Mouse (Mus musculus) heart, embryonic 16.5 days (tissue): ENCODE results near the gene Pex26. TPM values are rescaled to one million over a fixed set of nuclear protein-coding genes. Genes with fewer than 3 reads are reported as not detected.
A peak's percentile ranks its signal among the peaks of the same experiment; 100 is the strongest.

ENCODE experiments used
- ATAC-seq: fragments of 200-750 bp; cut with Nextera tagmentation; replicated peaks from 2 replicates; pipeline ENCODE4 v1.8.0; 2017; ENCODE audit warnings: moderate number of reproducible peaks; ENCODE audit not compliant: insufficient read depth, low FRiP score; ENCODE audit errors: extremely low read depth
- H3K27ac ChIP-seq: fragments of 300-500 bp; sonication (generic); 2 replicates; pipeline ENCODE4 v1.5.1; 2014; ENCODE audit warnings: mild to moderate bottlenecking, low read length, control low read depth, moderate library complexity
- H3K27me3 ChIP-seq: fragments of 300-500 bp; sonication (generic); 2 replicates; pipeline ENCODE4 v1.6.1; 2014; ENCODE audit warnings: low read length, mixed read lengths; ENCODE audit not compliant: control insufficient read depth, insufficient read depth
- H3K36me3 ChIP-seq: fragments of 300-500 bp; sonication (generic); 2 replicates; pipeline ENCODE4 v1.6.1; 2014; ENCODE audit not compliant: control insufficient read depth, insufficient read depth
- H3K4me1 ChIP-seq: fragments of 300-500 bp; sonication (generic); 2 replicates; pipeline ENCODE4 v1.6.1; 2014; ENCODE audit warnings: low read length, mixed read lengths; ENCODE audit not compliant: control insufficient read depth, insufficient read depth
- H3K4me2 ChIP-seq: fragments of 300-500 bp; sonication (generic); 2 replicates; pipeline ENCODE4 v1.6.1; 2014; ENCODE audit warnings: low read depth, mild to moderate bottlenecking, control low read depth, low read length
- H3K4me3 ChIP-seq: fragments of 300-500 bp; sonication (generic); 2 replicates; pipeline ENCODE4 v1.5.1; 2014; ENCODE audit warnings: mild to moderate bottlenecking, control low read depth, low read length
- H3K9ac ChIP-seq: fragments of 300-500 bp; sonication (generic); 2 replicates; pipeline ENCODE4 v1.6.1; 2014; ENCODE audit warnings: low read length, control low read depth
- H3K9me3 ChIP-seq: fragments of 300-500 bp; sonication (generic); replicated peaks from 2 replicates; pipeline ENCODE4 v1.6.1; 2016; ENCODE audit warnings: low read length; ENCODE audit not compliant: control insufficient read depth
- WGBS: fragments of 180-500 bp; shearing (Covaris S2); extraction: QIAGEN DNeasy Blood & Tissue Kit; methylation state at CpG from one replicate; pipeline ENCODE4 v1.1.7; 2014; 5-methylcytosine and 5-hydroxymethylcytosine counted together
- polyA plus RNA-seq: library from polyadenylated mRNA; unstranded; fragments of >200 nt; fragmentation: Nextera tagmentation; extraction: Ambion mirVana; gene quantifications from 2 replicates; pipeline ENCODE4 v1.2.1, GENCODE M21; 2015

The Pex26 gene
- polyA plus RNA-seq, 1 experiment from 2014 or later: 6.7 TPM

DNA sequence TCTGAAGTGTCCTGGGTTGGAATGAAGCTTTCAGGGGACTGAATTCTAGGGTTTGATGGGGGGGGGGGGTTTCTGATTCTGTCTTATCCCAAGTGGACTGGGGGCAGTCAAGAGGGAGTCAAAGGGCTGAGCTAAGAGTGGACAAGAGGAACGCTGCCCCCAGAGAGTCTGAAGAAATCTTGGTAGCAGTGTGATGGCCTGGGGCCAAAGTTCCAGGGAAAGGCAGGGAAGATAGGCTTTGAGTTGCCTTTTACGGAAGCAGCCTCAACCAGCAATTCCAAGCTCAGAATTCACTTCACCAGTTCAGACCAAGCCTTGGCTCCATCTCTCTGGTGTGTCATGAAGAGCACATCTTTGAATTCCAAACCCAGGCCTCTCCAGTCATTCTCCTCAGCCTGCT is 27.4 kb upstream of the Pex26 start:
- Histone ChIP-seq H3K27me3 (no peaks in the 10 kb centered on the region), H3K4me2 (no peak overlapping the region), H3K9ac (no peak overlapping the region), H3K4me3 (no peak overlapping the region), H3K27ac (peak overlapping the region; percentile 33; the same call in 1 of the 2 replicates), H3K4me1 (peaks cover 32% of the 10 kb centered on the region), H3K36me3 (no peaks in the 10 kb centered on the region), H3K9me3 (no peaks in the 10 kb centered on the region)
- ATAC-seq: no peak
- WGBS: 38% methylated on average over 2 of the region's 2 CpGs

DNA sequence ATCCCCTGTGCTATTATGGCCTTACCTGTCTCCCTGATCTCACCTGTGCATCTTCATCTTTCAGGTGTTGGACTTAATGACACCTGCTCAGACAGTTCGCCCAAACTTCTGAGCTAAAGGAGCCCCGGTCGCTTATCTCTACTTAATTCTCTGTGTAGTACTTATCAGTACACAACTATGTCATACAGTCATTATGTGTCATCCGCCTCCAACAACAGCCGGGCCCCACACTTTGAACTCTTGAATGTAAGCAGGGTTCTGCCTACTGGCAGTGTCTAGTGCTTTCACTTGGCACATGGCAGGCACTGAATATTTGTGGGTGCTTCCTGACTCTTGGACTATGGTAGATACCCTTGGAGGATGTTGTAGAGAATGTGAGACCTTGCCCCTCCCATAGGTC is 23.9 kb upstream of the Pex26 start:
- no peak for ATAC-seq
- Histone ChIP-seq H3K9ac (no peak overlapping the region), H3K36me3 (no peaks in the 10 kb centered on the region), H3K27me3 (no peaks in the 10 kb centered on the region), H3K4me3 (no peak overlapping the region), H3K4me2 (no peak overlapping the region), H3K27ac (no peak overlapping the region), H3K4me1 (peaks cover 22% of the 10 kb centered on the region), H3K9me3 (no peaks in the 10 kb centered on the region)
- WGBS: 59% methylated on average over 5 of the region's 5 CpGs

GRCm38 (mm10) chr6:121160126-121160525 is 23.3 kb upstream of the Pex26 start:
- Histone ChIP-seq H3K9me3 (no peaks in the 10 kb centered on the region), H3K4me2 (no peak overlapping the region), H3K4me3 (no peak overlapping the region), H3K27me3 (no peaks in the 10 kb centered on the region), H3K9ac (no peak overlapping the region), H3K4me1 (peaks cover 22% of the 10 kb centered on the region), H3K27ac (no peak overlapping the region), H3K36me3 (no peaks in the 10 kb centered on the region)
- no peak for ATAC-seq
- 29% methylated on average over 6 of the region's 6 CpGs for WGBS

DNA sequence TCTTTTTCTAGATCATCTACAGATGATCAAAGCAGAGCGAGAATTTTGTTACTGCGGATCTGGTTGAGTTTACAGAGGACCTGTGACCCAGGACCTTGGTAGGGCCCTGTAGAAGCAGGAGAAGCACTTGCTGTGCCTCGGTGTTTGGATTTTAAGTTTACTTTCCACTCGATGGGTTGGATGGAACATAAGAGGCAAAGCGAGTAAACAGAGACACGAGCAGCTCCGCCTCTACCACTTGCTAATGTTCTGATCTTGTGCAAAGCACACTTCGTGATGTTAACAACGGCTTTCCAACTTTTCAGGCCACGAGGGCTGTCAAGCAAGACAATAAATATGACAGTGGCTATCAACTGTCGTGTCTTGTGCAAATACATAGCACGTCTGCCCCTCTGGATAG is 20.9 kb upstream of the Pex26 start:
- Histone ChIP-seq H3K4me2 (no peak overlapping the region), H3K9me3 (no peaks in the 10 kb centered on the region), H3K27me3 (no peaks in the 10 kb centered on the region), H3K9ac (no peak overlapping the region), H3K4me1 (peaks cover 17% of the 10 kb centered on the region), H3K36me3 (no peaks in the 10 kb centered on the region), H3K4me3 (no peak overlapping the region), H3K27ac (no peak overlapping the region)
- ATAC-seq: no peak
- WGBS: 81% methylated on average over 12 of the region's 12 CpGs

GRCm38 (mm10) chr6:121166098-121166552 is 17.3 kb upstream of the Pex26 start:
- no peak overlapping the region for H3K4me3 ChIP-seq

DNA sequence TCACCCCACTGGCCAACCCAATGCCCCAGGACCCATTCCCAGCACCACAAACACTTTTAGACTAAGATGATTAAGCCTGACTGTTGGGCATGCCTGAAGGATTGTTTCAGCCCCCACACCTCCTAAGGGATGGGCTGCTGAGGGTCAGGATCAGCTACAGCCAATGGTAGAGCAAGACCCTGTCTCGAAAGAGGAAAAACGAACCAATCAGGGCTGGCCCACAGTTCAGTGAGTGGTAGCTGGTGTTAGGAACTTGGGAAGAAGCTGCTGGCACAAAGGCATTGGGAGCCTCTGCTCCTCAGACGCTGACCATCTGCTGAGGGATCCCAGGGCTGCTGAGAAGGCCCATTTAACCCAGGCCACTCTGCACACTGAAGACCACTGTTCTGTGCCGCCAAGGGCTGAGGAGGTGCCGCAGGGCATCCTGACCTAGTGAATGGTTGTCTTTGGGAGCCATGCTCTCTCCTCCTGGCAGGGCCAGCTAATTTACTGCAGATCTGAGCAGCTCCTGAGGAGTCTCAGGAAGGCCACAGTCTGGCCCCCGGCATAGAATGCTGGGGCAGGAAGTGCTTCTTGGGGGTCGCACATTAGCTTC is 16.0 kb upstream of the Pex26 start:
- no peak overlapping the region for H3K9ac ChIP-seq
- H3K4me3 ChIP-seq: no peak overlapping the region
- H3K27me3 ChIP-seq: no peaks in the 10 kb centered on the region
- no peak overlapping the region for H3K27ac ChIP-seq
- no peak for ATAC-seq
- no peaks in the 10 kb centered on the region for H3K9me3 ChIP-seq
- peaks cover 19% of the 10 kb centered on the region for H3K4me1 ChIP-seq
- H3K36me3 ChIP-seq: no peaks in the 10 kb centered on the region
- H3K4me2 ChIP-seq: no peak overlapping the region
- 74% methylated on average over 7 of the region's 7 CpGs for whole genome bisulfite sequencing

More at GRCm38 (mm10) chr6:121166098-121166552, 17.3 kb upstream of the Pex26 start:
- 0 out of 2 replicates have a peak, but pooled peaks have one; percentile 29 for ATAC-seq
- Histone ChIP-seq H3K4me1 (peaks cover 14% of the 10 kb centered on the region), H3K4me2 (no peak overlapping the region), H3K9ac (no peak overlapping the region), H3K27ac (no peak overlapping the region), H3K36me3 (no peaks in the 10 kb centered on the region), H3K27me3 (no peaks in the 10 kb centered on the region), H3K9me3 (no peaks in the 10 kb centered on the region)
- 33% methylated on average over 10 of the region's 10 CpGs for WGBS

GRCm38 (mm10) chr6:121171102-121171501 is 12.4 kb upstream of the Pex26 start:
- peak; percentile 32; the same call in 1 of the 2 replicates for ATAC-seq

DNA sequence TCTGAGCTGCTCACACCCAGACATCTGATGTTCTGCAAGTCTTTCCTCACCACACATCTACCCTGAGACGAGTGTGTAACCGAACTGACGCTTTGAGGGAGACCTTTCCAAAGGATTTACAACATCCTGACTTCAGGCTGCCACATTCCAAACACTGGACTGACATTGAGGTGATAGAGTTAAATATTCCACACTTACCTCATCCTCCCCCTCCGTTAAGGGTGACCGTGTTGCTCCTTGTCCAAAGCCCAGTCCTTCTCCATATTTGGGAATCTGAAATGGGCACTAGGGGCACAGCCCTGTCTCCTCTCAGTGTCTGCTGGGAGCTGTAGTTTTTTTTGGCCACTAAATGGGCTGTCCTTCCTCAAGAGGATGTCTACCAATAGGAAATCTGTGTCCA is 10.0 kb upstream of the Pex26 start:
- WGBS: 23% methylated on average over 5 of the region's 5 CpGs
- ATAC-seq: peak; percentile 75
- Histone ChIP-seq H3K27me3 (no peaks in the 10 kb centered on the region), H3K4me3 (no peak overlapping the region), H3K36me3 (no peaks in the 10 kb centered on the region), H3K27ac (peak overlapping the region; percentile 76), H3K4me2 (peak overlapping the region; percentile 27; the same call in 1 of the 2 replicates), H3K9me3 (no peaks in the 10 kb centered on the region), H3K4me1 (peaks cover 24% of the 10 kb centered on the region), H3K9ac (peak overlapping the region; percentile 48)

More at GRCm38 (mm10) chr6:121171102-121171501, 12.4 kb upstream of the Pex26 start:
- Histone ChIP-seq H3K36me3 (no peaks in the 10 kb centered on the region), H3K4me2 (no peak overlapping the region), H3K4me3 (no peak overlapping the region), H3K27me3 (no peaks in the 10 kb centered on the region), H3K9me3 (no peaks in the 10 kb centered on the region), H3K4me1 (peaks cover 20% of the 10 kb centered on the region), H3K9ac (no peak overlapping the region; the same call in 1 of the 2 replicates), H3K27ac (peak overlapping the region; percentile 73)
- 36% methylated on average over 6 of the region's 6 CpGs for WGBS

DNA sequence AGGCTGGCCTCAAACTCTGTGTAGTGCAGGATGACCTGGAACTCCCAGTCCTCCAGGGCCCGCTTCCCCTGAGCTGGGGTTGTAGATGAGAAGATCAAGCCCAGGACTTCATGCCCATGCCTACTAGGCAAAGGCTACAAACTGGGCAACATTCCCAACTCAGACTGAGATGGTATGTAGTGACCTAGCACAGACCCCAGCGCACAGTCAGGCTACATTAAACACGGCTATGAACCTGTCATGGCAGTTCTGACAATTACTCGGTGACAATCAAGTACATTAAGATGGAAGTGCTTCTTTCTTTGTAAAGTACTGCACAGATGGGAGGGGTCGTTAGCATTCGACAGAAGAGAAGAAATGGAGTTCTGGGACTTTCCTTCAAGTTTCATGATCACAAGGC is 8.7 kb upstream of the Pex26 start:
- ATAC-seq: no peak
- WGBS: 94% methylated on average over 6 of the region's 6 CpGs

More for the DNA sequence above, 8.7 kb upstream of the Pex26 start:
- Histone ChIP-seq H3K4me1 (peaks cover 28% of the 10 kb centered on the region), H3K27ac (no peak overlapping the region), H3K36me3 (no peaks in the 10 kb centered on the region), H3K9ac (no peak overlapping the region), H3K9me3 (no peaks in the 10 kb centered on the region), H3K4me2 (no peak overlapping the region), H3K4me3 (no peak overlapping the region), H3K27me3 (no peaks in the 10 kb centered on the region)
